Mouse (Mus musculus) hindbrain, embryonic 16.5 days (tissue): ENCODE results near the gene Vrk1. TPM values are rescaled to one million over a fixed set of nuclear protein-coding genes. Genes with fewer than 3 reads are reported as not detected.

Experiments
- ATAC-seq: fragments of 200-750 bp; cut with Nextera tagmentation; 2 replicates; pipeline ENCODE4 v1.8.0; 2017; ENCODE audit warnings: moderate TSS enrichment, moderate library complexity
- H3K27ac ChIP-seq: fragments of 300-500 bp; sonication (generic); 2 replicates; pipeline ENCODE4 v1.5.1; 2014; ENCODE audit warnings: low read depth, mild to moderate bottlenecking, control low read depth, low read length, moderate library complexity
- H3K27me3 ChIP-seq: fragments of 300-500 bp; sonication (generic); replicated peaks from 2 replicates; pipeline ENCODE4 v1.6.1; 2014; ENCODE audit warnings: low read length; ENCODE audit not compliant: control insufficient read depth, insufficient read depth
- H3K36me3 ChIP-seq: fragments of 300-500 bp; sonication (generic); 2 replicates; pipeline ENCODE4 v1.6.1; 2014; ENCODE audit warnings: mild to moderate bottlenecking, low read length, moderate library complexity, mixed read lengths; ENCODE audit not compliant: control insufficient read depth, insufficient read depth
- H3K4me1 ChIP-seq: fragments of 300-500 bp; sonication (generic); 2 replicates; pipeline ENCODE4 v1.6.1; 2014; ENCODE audit warnings: low read depth, low read length; ENCODE audit not compliant: control insufficient read depth, insufficient read depth
- H3K4me2 ChIP-seq: fragments of 300-500 bp; sonication (generic); 2 replicates; pipeline ENCODE4 v1.6.1; 2014; ENCODE audit warnings: mild to moderate bottlenecking, low read length, control low read depth, moderate library complexity
- H3K4me3 ChIP-seq: fragments of 300-500 bp; sonication (generic); 2 replicates; pipeline ENCODE4 v1.5.1; 2014; ENCODE audit warnings: mild to moderate bottlenecking, low read length, control low read depth, moderate library complexity
- H3K9ac ChIP-seq: fragments of 300-500 bp; sonication (generic); 2 replicates; pipeline ENCODE4 v1.6.1; 2014; ENCODE audit warnings: low read depth, mild to moderate bottlenecking, control low read depth, low read length, moderate library complexity
- H3K9me3 ChIP-seq: fragments of 300-500 bp; sonication (generic); 2 replicates; pipeline ENCODE4 v1.6.1; 2014; ENCODE audit warnings: mild to moderate bottlenecking, low read length, moderate library complexity; ENCODE audit not compliant: control insufficient read depth
- WGBS: fragments of 180-500 bp; shearing (Covaris S2); extraction: QIAGEN DNeasy Blood & Tissue Kit; methylation state at CpG from one replicate; pipeline ENCODE4 v1.1.7; 2014; 5-methylcytosine and 5-hydroxymethylcytosine counted together
- polyA plus RNA-seq: library from polyadenylated mRNA; unstranded; fragments of >200 nt; fragmentation: Nextera tagmentation; extraction: Ambion mirVana; gene quantifications from 2 replicates; pipeline ENCODE4 v1.2.1, GENCODE M21; 2015

Vrk1 gene
- polyA plus RNA-seq, 1 experiment from 2014 or later = 31.7 TPM

DNA sequence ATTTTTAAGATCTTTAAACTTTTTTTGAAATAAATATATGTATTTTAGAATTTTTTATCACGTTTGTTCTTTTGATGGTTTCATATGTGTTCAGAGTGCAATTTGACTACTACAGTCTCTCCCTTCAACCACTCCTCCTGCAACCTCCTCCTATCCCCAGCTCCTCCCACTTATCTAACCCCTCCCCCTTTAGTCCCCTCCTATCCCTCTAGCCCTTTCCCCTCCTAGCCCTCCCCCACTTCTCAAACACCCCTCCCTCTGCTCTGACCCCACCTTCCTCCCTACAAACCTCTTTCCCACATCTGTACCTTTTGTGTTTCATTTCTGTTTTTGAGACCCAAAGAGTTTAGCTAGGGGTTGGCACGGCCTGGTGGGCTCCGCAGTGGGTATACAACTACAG, 114.6 kb downstream of the Vrk1 start:
- H3K9ac ChIP-seq = no peak overlapping the region
- no peak overlapping the region for H3K4me2 ChIP-seq
- H3K36me3 ChIP-seq = no peaks in the 10 kb centered on the region
- ATAC-seq = no peak
- H3K27ac ChIP-seq = no peak overlapping the region
- H3K27me3 ChIP-seq = no peaks in the 10 kb centered on the region
- H3K9me3 ChIP-seq = no peaks in the 10 kb centered on the region
- no peak overlapping the region for H3K4me3 ChIP-seq
- H3K4me1 ChIP-seq = peaks cover 9% of the 10 kb centered on the region
- 95% methylated on average over 3 of the region's 3 CpGs for whole genome bisulfite sequencing

Other genes starting within 250 kb of the Vrk1 start
- gene Papola, start 225.5 kb upstream of the Vrk1 start, polyA plus RNA-seq = 127 and 138 TPM in 2 replicates